Mouse (Mus musculus) embryonic fibroblast, embryonic 13.5 days (primary cell): Measurements from ENCODE around the gene 4933430I17Rik.

ENCODE experiments used
- CTCF ChIP-seq: IDR thresholded peaks from 2 replicates; pipeline ENCODE4 v1.5.1; 2011; ENCODE audit warnings: mild to moderate bottlenecking, control low read depth, low read length, moderate library complexity, borderline replicate concordance; ENCODE audit not compliant: insufficient read depth
- POLR2A ChIP-seq: IDR thresholded peaks from 2 replicates; pipeline ENCODE4 v1.6.1; 2011; ENCODE audit warnings: low read depth, mild to moderate bottlenecking, control low read depth, low read length, moderate library complexity

DNA sequence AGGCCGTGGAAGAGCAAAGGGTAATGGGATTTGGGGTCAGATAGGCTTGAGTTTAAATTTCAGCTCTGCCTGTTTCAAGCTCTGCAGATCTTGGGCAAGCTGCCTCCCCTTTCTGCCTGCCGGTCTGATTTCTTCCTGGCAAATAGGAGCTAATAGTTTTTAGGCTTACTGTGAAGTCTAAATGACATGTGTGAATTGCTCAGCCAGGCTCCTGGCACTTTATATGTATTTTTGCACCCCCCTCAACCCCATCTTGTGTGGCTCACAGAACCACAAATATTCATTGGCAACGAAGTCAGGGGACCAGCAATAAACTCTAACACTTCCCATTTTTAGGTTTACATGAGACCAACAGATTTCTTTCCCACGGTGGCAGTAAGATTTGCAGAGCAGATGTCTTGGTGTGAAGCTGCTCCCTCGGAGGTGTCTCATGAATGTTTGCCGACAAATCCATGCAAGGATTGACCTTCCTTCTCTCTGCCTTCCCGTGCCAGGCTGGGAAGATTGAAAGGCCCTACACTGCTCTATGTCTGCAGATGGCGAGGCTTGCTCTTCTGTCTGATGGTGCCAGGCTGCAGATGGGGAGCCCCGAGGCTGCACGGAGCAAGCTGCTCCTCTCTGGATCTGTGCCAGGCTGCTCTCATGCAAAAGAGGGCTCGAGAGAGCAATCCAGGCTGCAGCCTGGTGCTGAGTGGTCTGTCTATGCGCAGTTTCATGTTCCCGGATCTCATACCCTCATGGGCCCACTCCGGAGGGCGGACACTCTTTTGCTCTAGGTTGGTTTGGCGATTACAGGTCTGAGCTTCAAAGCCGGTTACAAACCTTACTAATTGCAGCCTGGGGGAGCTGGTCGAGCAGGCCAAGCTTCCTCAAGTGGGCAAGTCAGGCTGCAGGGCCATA, 57.4 kb downstream of the 4933430I17Rik start:
- TF ChIP-seq POLR2A (no peak), CTCF (no peak)
